Mouse (Mus musculus): ENCODE data around the gene Bbs5.
"Not testable (repeated sequence)": the region's sequence is repeated elsewhere in the genome, so short reads cannot be mapped to it uniquely, and the experiment has no call there.

Gene Bbs5

DNA sequence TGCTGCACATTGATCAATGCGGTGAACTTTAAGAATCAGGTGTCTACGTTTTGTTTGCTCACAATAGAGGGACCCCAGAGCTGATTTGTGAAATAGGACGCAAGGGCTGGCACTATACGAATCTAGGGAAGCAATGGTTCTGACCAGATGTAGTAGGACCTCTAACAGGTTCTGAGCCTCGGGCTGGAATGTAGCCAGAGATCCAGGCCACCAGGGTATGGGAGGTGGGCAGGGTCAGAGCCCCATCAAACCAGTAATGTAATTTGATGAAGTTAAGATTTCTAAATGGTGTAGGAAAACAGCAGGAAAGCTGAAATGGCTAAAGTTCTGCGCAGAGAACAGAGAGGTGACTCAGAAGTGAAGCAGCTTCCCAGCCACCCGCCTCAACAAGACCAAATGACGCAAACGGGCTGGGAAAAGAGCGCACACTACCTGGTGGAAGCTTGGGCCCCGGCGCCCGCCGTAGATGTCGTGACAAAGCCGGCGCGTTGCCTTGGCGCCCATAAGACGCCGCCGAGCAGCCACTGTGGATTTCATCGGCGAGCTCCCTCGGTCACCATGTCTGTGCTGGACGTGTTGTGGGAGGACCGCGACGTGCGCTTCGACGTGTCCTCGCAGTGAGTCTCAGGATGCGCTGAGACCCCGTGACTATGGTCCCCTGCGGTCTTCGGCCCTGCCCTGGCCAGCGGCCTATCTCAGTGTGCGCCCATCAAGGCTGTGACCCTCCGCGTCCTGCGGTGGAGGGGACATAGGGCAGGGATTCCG, at the start of gene Bbs5:
Bbs5 (plus strand) TSS at position 446 of the 765 bp plus-strand sequence.
- DNase-seq (ENCODE audit: extremely low spot score): peak; percentile 89

GRCm38 (mm10) chr2:69603726-69604393, 43.1 kb upstream of the Bbs5 start:
- no peak for DNase-seq (ENCODE audit: extremely low spot score)

GRCm38 (mm10) chr2:69606621-69607020, 40.4 kb upstream of the Bbs5 start:
- DNase-seq (ENCODE audit: extremely low spot score): no peak

DNA sequence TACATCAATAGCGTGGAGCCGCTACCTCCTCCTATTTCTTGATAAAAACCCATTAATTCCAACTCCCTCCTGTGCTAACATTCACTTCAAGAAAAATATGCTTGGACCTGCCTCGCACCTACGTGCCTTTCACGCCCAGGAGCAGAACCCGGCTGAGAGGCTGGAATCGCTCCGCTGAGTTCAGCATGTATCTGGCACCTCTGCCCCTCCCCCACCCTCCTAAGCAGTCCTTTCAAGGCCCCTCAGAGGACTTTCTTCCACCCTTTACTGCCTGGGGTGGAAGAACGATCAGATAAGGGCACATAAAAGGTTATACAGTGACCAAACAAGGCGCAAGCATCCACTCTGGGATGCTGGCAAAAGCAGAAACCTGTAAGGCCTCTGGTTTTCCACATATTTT, 34.7 kb upstream of the Bbs5 start:
- peak; percentile 54 for DNase-seq (ENCODE audit: extremely low spot score)

- no peak for DNase-seq (ENCODE audit: extremely low spot score)
Measured at GRCm38 (mm10) chr2:69612716-69613115, 34.3 kb upstream of the Bbs5 start.

- peak; percentile 19 for DNase-seq (ENCODE audit: extremely low spot score)
Measured at GRCm38 (mm10) chr2:69613237-69613636, 33.7 kb upstream of the Bbs5 start.

GRCm38 (mm10) chr2:69618336-69618735, 28.6 kb upstream of the Bbs5 start:
- DNase-seq (ENCODE audit: extremely low spot score): no peak

DNA sequence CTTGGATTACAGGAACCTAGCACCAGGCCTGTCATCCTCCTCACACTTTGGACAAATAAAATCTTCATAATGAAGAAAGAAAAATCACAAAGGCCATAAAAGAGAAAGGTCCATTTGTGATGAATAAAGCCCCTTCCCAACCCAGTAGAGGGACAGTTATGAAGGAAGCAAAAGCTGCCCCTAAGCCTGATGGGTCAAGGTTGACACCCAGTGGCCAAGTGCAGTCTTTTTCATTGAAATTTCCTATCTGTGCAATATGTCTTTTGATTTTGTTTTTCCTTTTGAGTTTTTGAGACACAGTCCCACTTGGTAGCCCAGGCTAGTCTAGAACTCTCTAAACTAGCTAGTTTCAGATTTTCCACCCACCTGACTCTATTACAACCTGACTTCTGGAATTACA, 27.7 kb upstream of the Bbs5 start:
- DNase-seq (ENCODE audit: extremely low spot score): no peak

DNA sequence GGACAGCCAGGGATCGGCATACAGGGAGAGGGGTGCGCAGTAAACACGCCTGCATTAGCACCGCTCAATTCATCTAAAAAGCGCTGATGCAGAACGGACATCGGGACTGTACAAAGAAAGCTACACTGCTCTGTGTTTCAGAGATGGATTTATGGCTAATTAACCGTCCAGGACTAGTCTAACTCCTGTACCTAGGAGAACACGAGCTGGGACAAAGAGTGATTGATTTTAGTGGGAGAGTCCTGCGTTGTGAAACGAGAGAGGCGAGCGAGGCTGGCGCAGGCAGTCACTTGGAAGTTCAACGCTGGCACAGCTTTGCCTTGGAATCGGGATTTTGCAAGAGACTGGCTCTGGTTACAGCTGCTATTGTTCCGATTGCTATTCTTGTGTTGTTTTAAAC, 17.8 kb upstream of the Bbs5 start:
- no peak for DNase-seq (ENCODE audit: extremely low spot score)

DNA sequence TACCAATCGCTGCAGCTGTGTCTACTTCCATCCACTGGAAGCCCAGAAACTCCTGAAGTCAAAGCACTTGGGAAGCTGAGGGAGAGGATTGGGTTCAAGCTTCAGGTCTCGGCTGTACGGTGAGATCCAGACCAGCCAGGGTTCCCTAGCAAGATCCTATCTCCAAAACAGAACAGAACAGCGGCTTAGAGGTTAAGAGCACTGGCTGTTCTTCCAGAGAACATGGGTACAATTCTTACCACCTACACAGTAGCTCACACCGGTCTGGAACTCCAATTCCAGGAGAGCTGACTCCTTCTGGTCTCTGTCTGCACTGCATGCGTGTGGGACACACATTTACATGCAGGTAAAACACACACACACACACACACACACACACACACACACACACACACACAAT, 17.1 kb upstream of the Bbs5 start:
- DNase-seq (ENCODE audit: extremely low spot score): no peak

DNA sequence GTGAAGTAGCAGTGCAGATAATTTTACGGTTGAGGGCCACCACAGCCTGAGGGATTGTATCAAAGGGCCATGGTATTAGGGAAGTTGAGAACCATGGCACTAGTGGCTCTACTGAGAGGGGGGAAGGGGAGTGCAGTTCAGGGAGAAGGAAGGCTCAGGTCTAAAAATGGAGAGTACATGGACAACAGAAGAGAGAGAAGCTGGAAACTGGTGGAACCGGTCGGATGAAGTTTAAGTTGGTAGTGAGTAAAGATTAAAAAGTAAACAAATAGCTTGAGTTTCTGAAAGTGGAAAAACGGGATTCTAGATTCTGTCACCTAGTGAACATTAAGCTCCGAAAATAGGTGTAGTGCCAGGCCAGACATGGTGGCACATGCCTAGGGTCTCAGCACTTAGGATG, 16.2 kb upstream of the Bbs5 start:
- no peak for DNase-seq (ENCODE audit: extremely low spot score)

- no peak for DNase-seq (ENCODE audit: extremely low spot score)
Measured at GRCm38 (mm10) chr2:69631449-69631848, 15.5 kb upstream of the Bbs5 start.

- DNase-seq (ENCODE audit: extremely low spot score): peak; percentile 51
Measured at GRCm38 (mm10) chr2:69635064-69635701, 11.8 kb upstream of the Bbs5 start.

- peak; percentile 29 for DNase-seq (ENCODE audit: extremely low spot score)
Measured at GRCm38 (mm10) chr2:69635807-69636206, 11.2 kb upstream of the Bbs5 start.

- DNase-seq (ENCODE audit: extremely low spot score): not testable (repeated sequence)
Measured at GRCm38 (mm10) chr2:69637989-69638388, 9.0 kb upstream of the Bbs5 start.

GRCm38 (mm10) chr2:69640100-69640499, 6.9 kb upstream of the Bbs5 start:
- DNase-seq (ENCODE audit: extremely low spot score): no peak

DNA sequence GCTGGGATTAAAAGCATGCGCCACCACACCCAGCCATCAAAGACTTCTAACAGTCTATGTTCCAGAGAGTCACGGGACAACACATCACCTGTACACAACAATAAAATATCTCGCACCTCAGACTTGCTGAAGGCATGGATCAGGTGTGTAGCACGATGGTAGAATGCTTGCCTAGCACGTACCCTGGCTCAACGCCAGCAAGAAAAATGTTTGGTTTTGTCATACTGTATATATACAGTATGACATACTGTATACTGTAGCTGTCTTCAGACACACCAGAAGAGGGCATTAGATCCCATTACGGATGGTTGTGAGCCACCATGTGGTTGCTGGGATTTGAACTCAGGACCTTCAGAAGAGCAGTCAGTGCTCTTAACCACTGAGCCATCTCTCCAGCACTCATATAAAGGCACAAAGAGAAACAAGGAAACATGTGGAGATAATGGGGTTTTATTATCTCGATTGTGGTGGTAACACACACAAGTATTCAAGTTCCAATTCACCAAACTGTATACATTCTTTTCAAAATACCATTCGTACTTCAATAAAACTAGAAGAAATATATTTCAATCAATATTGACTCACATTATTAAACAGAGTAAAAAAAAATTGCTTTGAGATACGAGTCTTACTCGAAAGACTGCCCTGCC, 1.9 kb upstream of the Bbs5 start:
- DNase-seq (ENCODE audit: extremely low spot score): no peak

DNA sequence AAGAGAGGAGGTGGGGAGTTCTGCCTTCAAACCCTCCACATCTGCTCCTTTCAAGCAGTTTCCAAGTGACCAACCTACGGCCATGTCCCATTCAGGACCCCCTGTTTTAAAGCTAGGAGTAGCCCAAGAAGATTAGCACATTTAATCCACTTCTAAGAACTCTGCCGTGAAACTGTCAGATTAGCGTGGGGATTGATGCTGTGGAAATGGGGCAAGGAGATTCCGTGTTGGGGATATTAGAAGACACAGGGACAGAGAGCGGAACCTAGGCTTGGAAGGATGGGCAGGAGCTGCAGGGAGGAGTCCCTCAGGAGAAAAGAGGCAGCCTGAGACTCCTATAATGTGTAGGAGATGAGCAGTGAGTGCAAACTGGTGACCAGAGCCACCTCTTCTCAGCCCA, 2.7 kb downstream of the Bbs5 start:
- DNase-seq (ENCODE audit: extremely low spot score): no peak

DNA sequence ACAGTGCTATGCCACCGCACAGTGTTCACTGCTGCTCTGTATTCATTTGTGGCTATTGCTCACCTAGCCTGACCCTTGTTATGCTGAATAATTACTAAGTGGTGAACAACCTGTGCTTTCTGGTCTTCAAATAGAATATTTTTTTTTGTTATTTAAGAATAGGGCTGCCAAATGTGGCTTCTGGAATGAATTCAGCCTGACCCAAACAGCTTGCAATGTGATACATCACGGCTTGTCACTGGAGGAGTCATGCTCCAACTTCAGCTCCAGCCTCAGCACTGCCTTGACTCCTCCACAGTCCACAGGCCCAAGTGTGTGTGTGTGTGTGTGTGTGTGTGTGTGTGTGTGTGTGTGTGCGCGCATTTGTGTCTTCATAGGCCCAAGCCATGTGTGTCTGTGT, 12.4 kb downstream of the Bbs5 start:
- DNase-seq (ENCODE audit: extremely low spot score): no peak

GRCm38 (mm10) chr2:69663827-69664476, 17.0 kb downstream of the Bbs5 start:
- DNase-seq (ENCODE audit: extremely low spot score): no peak

DNA sequence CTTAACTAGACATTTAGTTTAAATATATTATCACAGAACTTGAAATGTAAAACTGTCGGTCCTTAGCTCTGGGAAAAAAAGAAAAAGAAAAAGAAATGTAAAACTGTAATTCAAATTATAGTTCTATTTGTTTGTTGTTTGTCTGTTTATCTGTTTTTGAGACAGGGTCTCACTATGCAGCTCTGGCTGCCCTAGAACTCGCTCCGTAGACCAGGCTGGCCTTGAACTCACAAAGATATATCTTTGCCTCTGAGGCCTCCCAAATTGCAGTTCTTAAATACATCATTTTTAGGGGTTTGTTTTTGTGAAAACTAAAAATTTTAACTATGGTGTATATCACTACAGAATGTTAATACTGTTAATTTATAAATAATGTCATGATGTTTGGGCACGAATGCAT, 20.7 kb downstream of the Bbs5 start:
- DNase-seq (ENCODE audit: extremely low spot score): no peak

- no peak for DNase-seq (ENCODE audit: extremely low spot score)
Measured at GRCm38 (mm10) chr2:69668414-69668813, 21.4 kb downstream of the Bbs5 start.
